Mouse (Mus musculus) B cell, adult 67 days (primary cell): ENCODE measurements around the gene Wdr27. TPM values are rescaled to one million over a fixed set of nuclear protein-coding genes. Genes with fewer than 3 reads are reported as not detected.

Experiments
- total RNA-seq, 2 experiments: library from RNA; stranded (reverse); gene quantifications; 4 replicates each; pipeline ENCODE4 v1.2.4; 2023

Wdr27 gene
- total RNA-seq, result not detected

GRCm38 (mm10) chr17:14943009-14943728 lies at the start of gene Wdr27, which contains the start of gene 1600012H06Rik:
Gene Wdr27, minus strand, starts transcription at chr17:14943158.
Gene 1600012H06Rik, plus strand, starts transcription at chr17:14943184.

GRCm38 (mm10) chr17:14978362-14979038 lies 35.5 kb upstream of the Wdr27 start, which contains the start of the genes 9030025P20Rik and Gm3417:
Gene 9030025P20Rik, plus strand, starts transcription at chr17:14978468.
Gene Gm3417, minus strand, starts transcription at chr17:14978790.

GRCm38 (mm10) chr17:14960951-14961556 lies 18.1 kb upstream of the Wdr27 start, which contains the start of gene Phf10:
Gene Phf10, minus strand, starts transcription at chr17:14961273.

Other genes starting within 250 kb of the Wdr27 start
- gene Thbs2, start 248.9 kb downstream of the Wdr27 start, total RNA-seq, result not detected
- gene 1600012H06Rik, start within 50 bp of the Wdr27 start, total RNA-seq, result 10 to 100 TPM; 18.3 to 22.4 TPM
- gene Phf10, start 18.1 kb upstream of the Wdr27 start, total RNA-seq, result 10 to 100 TPM; 34.1 to 42.1 TPM
- 10 to 100 TPM; 29.4 to 30.5 TPM for gene 9030025P20Rik, start 35.3 kb upstream of the Wdr27 start, total RNA-seq
- gene Gm3417, start 35.6 kb upstream of the Wdr27 start, total RNA-seq, result not detected
- gene Gm3435, start 67.0 kb upstream of the Wdr27 start, total RNA-seq, result 10 to 100 TPM in 1 of 2 experiments, 1 to 10 TPM in 1; 5.3 to 12.2 TPM
- 100 to 1,000 TPM; 188 to 209 TPM for gene Ermard, start 98.0 kb upstream of the Wdr27 start, total RNA-seq
- 1 to 10 TPM in 1 of 2 experiments, not detected in 1; 1.7 TPM for gene Tcte3, start 98.3 kb upstream of the Wdr27 start, total RNA-seq
- gene Gm3448, start 98.4 kb upstream of the Wdr27 start, total RNA-seq, result 10 to 100 TPM; 11.1 to 13.7 TPM